Mouse (Mus musculus) testis, adult 10 weeks (tissue): Measurements from ENCODE around the gene S100a2. TPM values are rescaled to one million over a fixed set of nuclear protein-coding genes. Genes with fewer than 3 reads are reported as not detected.

Experiments used
- polyA plus RNA-seq: library from polyadenylated mRNA; stranded (reverse); fragments of 350-450 nt; fragmentation: Illumina TruSeq; extraction: RNeasy Lipid Tissue Mini Kit (QIAGEN cat#74804); gene quantifications from one replicate; pipeline ENCODE4 v1.2.3, GENCODE M21; 2014; ENCODE audit warnings: low read depth, low replicate concordance

The S100a2 gene
- polyA plus RNA-seq, result not detected

DNA sequence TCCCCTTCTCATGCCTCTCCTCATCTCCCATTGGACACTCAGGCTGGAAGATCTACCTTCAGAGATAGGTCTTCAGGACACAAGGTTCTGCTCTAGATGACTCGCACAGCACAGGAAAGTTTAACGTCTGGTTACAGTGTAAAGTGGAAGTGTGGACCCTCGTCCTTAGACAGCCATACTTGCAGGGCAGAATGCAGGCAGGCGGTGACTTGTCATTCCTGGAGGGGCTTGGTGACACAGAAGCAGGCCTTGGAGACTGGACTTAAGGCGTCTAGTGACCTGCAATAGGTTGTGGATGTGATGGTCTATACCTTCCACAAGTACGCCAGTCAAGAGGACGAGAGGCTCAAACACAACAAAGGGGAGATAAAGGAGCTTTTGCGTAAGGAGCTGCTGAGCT is at the start of gene S100a2:
Gene S100a2, plus strand, starts transcription at position 301 of the 400 bp plus-strand sequence.

DNA sequence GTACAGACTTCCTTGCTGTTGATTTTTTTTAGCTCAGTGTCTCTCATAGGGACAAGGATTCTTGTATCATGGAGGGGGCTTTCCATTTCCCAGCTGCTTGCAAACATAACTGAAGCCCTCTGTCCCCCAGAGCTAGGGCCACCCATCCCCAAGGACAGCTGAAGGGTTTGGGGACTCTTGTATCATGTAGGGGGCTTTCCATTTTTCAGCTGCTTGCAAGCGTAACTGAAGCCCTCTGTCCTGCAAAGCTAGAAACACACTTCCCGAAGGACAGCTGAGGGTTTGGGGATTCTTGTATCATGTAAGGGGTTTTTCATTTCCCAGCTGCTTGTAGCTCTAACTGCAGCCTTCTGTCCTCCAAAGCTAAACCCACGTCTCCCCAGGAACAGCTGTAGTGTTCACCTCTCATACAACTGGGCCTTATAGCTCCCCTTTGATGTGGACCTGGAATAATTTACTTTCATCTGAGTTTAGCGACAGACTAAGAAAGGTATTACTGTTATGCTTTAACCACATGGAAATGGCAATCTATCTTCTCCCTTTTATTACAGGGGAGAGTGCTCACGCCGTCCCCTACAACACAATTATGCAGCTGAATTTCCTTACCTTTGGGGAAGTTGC is 29.9 kb upstream of the S100a2 start, which contains the start of gene S100a3:
Gene S100a3, plus strand, starts transcription at position 571 of the 621 bp plus-strand sequence.

DNA sequence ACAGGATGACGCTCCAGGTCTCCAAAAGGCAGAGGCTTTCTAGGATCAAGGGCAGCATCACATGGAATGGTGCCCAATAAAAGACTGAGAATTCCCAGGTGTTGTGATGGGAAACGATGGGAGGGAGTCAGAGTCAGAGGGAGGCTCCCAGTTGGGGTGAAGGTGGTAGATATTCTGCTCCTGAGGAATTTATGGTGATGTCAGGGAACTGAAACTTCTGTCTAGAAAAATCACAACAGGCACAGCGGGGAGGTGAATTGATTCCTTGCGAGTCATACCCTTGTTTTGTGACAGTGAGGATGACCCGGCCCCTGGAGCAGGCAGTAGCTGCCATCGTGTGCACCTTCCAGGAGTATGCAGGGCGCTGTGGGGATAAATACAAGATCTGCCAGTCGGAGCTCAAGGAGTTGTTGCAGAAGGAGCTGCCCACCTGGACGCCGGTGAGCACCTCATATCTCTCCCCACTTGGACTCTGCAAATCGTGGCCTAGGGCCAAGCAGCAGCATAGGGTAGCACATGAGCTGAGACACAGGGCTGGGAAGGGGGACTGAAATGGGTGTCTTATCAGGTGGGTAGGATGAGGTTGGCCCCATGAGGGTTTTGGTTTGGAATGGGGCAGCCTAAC is 11.6 kb downstream of the S100a2 start, which contains the start of gene Gm42674:
Gene Gm42674, plus strand, starts transcription at position 419 of the 625 bp plus-strand sequence.

DNA sequence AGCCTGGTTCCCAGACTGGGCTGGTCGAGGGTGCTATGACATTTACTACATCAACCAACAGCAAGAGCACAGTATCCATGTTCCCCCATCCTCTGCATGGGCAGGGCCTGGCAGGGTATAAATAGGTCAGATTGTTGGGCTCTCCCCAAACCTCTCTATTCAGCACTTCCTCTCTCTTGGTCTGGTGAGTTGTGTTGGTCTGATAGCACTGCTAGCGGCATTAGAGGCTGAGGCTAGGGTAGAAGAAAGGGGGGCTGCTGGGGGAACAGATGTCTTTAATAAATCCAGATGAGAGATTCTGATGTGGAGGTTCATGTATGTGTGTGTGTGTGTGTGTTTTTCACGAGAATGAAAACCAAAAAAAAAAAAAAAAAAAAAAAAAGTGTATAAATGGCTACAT is 13.6 kb downstream of the S100a2 start, which contains the start of gene S100a4:
Gene S100a4, plus strand, starts transcription at position 149 of the 400 bp plus-strand sequence.

DNA sequence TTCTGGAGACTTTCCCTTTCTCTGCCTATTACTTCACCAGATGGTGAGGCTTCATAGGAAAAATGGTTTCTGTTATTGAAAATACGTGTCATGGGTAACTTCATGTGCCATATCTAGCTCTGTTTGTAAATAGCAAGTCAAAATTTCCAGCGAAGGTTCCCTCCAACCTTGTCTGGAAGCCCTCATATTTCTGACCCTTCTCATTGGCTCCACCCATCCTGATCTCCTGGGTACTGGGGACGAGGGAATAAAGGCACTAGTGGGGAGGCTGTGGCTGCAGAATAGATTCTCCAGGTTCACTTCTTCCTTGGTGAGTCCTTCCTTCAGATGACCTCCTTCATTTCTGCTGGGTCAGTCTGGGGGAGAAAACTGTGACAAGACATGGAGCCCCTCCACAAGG is 18.2 kb downstream of the S100a2 start, which contains the start of gene S100a5:
Gene S100a5, plus strand, starts transcription at position 301 of the 400 bp plus-strand sequence.

DNA sequence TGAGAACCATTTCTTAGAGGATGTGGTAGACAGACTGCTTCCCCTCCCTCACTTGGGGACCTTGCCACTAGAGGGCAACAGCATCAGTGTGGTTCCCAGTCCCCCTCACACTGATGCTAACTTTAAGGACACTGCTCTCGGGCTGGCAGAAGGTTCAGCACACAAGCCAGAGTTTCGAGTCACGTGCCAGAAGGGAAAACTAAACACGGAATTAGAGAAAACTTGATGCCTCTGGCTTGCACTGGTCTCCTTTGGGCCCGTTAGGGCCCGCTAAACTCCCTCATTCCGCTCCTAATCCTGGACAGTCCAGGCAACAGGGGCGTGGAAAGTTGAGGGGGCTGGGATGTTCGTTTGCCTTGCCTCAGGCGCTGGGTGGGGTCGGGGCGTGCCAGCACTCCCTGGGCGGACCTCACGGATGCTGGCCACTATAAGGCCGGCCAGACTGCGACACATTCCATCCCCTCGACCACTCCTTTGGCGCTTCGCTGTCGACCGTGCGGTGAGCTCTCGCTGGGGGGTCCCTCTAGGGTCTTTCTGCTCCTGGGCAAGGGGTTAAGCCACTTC is 22.8 kb downstream of the S100a2 start, which contains the start of gene S100a6:
Gene S100a6, plus strand, starts transcription at position 155 of the 564 bp plus-strand sequence.

Other genes starting within 250 kb of the S100a2 start
- gene Slc27a3, start 200.3 kb upstream of the S100a2 start, polyA plus RNA-seq, result 0.64 TPM
- 8.5 TPM for gene Ints3, start 156.6 kb upstream of the S100a2 start, polyA plus RNA-seq
- gene Npr1, start 124.4 kb upstream of the S100a2 start, polyA plus RNA-seq, result 19.9 TPM
- 75.8 TPM for gene Ilf2, start 114.1 kb upstream of the S100a2 start, polyA plus RNA-seq
- 89.2 TPM for gene Snapin, start 99.2 kb upstream of the S100a2 start, polyA plus RNA-seq
- 111 TPM for gene Chtop, start 80.7 kb upstream of the S100a2 start, polyA plus RNA-seq
- 7.7 TPM for gene S100a1, start 75.9 kb upstream of the S100a2 start, polyA plus RNA-seq
- gene S100a13, start 75.8 kb upstream of the S100a2 start, polyA plus RNA-seq, result 1.6 TPM
- gene S100a14, start 63.4 kb upstream of the S100a2 start, polyA plus RNA-seq, result not detected
- gene S100a16, start 53.0 kb upstream of the S100a2 start, polyA plus RNA-seq, result 1.8 TPM
- gene S100a3, start 29.7 kb upstream of the S100a2 start, polyA plus RNA-seq, result not detected
- not detected for gene Gm42674, start 11.7 kb downstream of the S100a2 start, polyA plus RNA-seq
- 1.0 TPM for gene S100a4, start 13.5 kb downstream of the S100a2 start, polyA plus RNA-seq
- not detected for gene S100a5, start 18.3 kb downstream of the S100a2 start, polyA plus RNA-seq
- 5.0 TPM for gene S100a6, start 22.6 kb downstream of the S100a2 start, polyA plus RNA-seq
- not detected for gene S100a7a, start 63.8 kb downstream of the S100a2 start, polyA plus RNA-seq
- not detected for gene S100a8, start 78.7 kb downstream of the S100a2 start, polyA plus RNA-seq
- gene S100a9, start 105.5 kb downstream of the S100a2 start, polyA plus RNA-seq, result not detected
- 1.5 TPM for gene Pglyrp4, start 136.7 kb downstream of the S100a2 start, polyA plus RNA-seq
- 1.4 TPM for gene Gm5849, start 187.6 kb downstream of the S100a2 start, polyA plus RNA-seq